Mouse (Mus musculus) heart, adult 2 months (tissue): ENCODE results near the gene Tbc1d9. TPM values are rescaled to one million over a fixed set of nuclear protein-coding genes. Genes with fewer than 3 reads are reported as not detected.
A peak's percentile ranks its signal among the peaks of the same experiment; 100 is the strongest.

Experiments
- DNase-seq, 2 experiments: peaks; one replicate each; pipeline ENCODE4 v3.0.0; 2021
- H3K27ac ChIP-seq: fragments of 200-600 bp; 2 replicates; pipeline ENCODE4 v1.8.1; 2022
- H3K27me3 ChIP-seq: fragments of 200-500 bp; 2 replicates; pipeline ENCODE4 v1.6.1; 2012; ENCODE audit warnings: mild to moderate bottlenecking, low read length, inconsistent platforms, mixed read lengths; ENCODE audit not compliant: control insufficient read depth, insufficient read depth
- H3K36me3 ChIP-seq: fragments of 200-500 bp; 2 replicates; pipeline ENCODE4 v1.6.1; 2012; ENCODE audit warnings: low read length, inconsistent platforms; ENCODE audit not compliant: control insufficient read depth, insufficient read depth
- H3K4me1 ChIP-seq: fragments of 200-500 bp; 2 replicates; pipeline ENCODE4 v1.6.1; 2011; ENCODE audit warnings: low read length; ENCODE audit not compliant: control insufficient read depth, insufficient read depth
- H3K4me3 ChIP-seq: fragments of 200-600 bp; 2 replicates; pipeline ENCODE4 v1.8.1; 2022
- H3K79me2 ChIP-seq: fragments of 200-500 bp; replicated peaks from 2 replicates; pipeline ENCODE4 v1.6.1; 2012; ENCODE audit warnings: mild to moderate bottlenecking, inconsistent platforms, low read length, moderate library complexity, mixed read lengths; ENCODE audit not compliant: control insufficient read depth, insufficient read depth
- H3K9ac ChIP-seq: fragments of 200-500 bp; 2 replicates; pipeline ENCODE4 v1.6.1; 2012; ENCODE audit warnings: low read depth, mild to moderate bottlenecking, control low read depth, inconsistent platforms, low read length, mixed read lengths
- CTCF ChIP-seq: fragments of 200-600 bp; IDR thresholded peaks from 2 replicates; pipeline ENCODE4 v1.8.1; 2022; ENCODE audit warnings: antibody characterized with exemption, mild to moderate bottlenecking, moderate library complexity
- EP300 ChIP-seq: fragments of 200-500 bp; IDR thresholded peaks from 2 replicates; pipeline ENCODE4 v1.6.1; 2011; ENCODE audit warnings: low read depth, low read length, control low read depth; ENCODE audit not compliant: insufficient read depth
- POLR2A ChIP-seq: fragments of 200-500 bp; IDR thresholded peaks from 2 replicates; pipeline ENCODE4 v1.6.1; 2011; ENCODE audit warnings: mild to moderate bottlenecking, low read depth, low read length, control low read depth; ENCODE audit not compliant: insufficient read depth
- WGBS: fragments of 180-500 bp; shearing (Covaris S2); methylation state at CpG from one replicate; pipeline ENCODE4 v1.1.7; 2018; 5-methylcytosine and 5-hydroxymethylcytosine counted together
- intact Hi-C: fragments of 180-260 bp; cut with DNase I; formaldehyde crosslinking; loops from one replicate; pipeline ENCODE4 v1.15.1; 2025
- polyA plus RNA-seq: library from polyadenylated mRNA; depleted of rRNA; stranded (reverse); fragments of >200 nt; gene quantifications from 2 replicates; pipeline ENCODE4 v1.2.3, GENCODE M21; 2012
- total RNA-seq, 2 experiments: library from RNA; stranded (reverse); gene quantifications; 2 replicates each; pipeline ENCODE4 v1.2.3; 2021

The Tbc1d9 gene
- total and polyA plus RNA-seq, 3 experiments, result 2.3 to 2.6 (median 2.4) TPM

GRCm38 (mm10) chr8:83227336-83227735, 62.2 kb downstream of the Tbc1d9 start:
- no peak overlapping the region for H3K9ac ChIP-seq
- H3K4me3 ChIP-seq, result no peak overlapping the region
- WGBS, result 84% methylated on average over 5 of the region's 5 CpGs
- TF ChIP-seq EP300, result no peak
- TF ChIP-seq CTCF, result no peak
- TF ChIP-seq POLR2A, result no peak
- H3K27me3 ChIP-seq, result no peaks in the 10 kb centered on the region
- no peaks in the 10 kb centered on the region for H3K4me1 ChIP-seq
- H3K79me2 ChIP-seq, result no peaks in the 10 kb centered on the region
- no peak overlapping the region for H3K27ac ChIP-seq
- intact Hi-C loops, result no loop called here
- H3K36me3 ChIP-seq, result no peaks in the 10 kb centered on the region
- DNase-seq, result no peak

GRCm38 (mm10) chr8:83233099-83233498, 67.9 kb downstream of the Tbc1d9 start:
- Histone ChIP-seq H3K36me3 (no peaks in the 10 kb centered on the region), H3K4me3 (no peak overlapping the region), H3K79me2 (no peaks in the 10 kb centered on the region), H3K27me3 (no peaks in the 10 kb centered on the region), H3K4me1 (no peaks in the 10 kb centered on the region), H3K27ac (no peak overlapping the region), H3K9ac (no peak overlapping the region)
- TF ChIP-seq POLR2A (no peak), EP300 (no peak), CTCF (no peak)
- WGBS, result 91% methylated on average over 4 of the region's 4 CpGs
- intact Hi-C loops, result no loop called here
- no peak for DNase-seq

GRCm38 (mm10) chr8:83239341-83239740, 74.2 kb downstream of the Tbc1d9 start:
- TF ChIP-seq EP300 (no peak), CTCF (no peak), POLR2A (no peak)
- intact Hi-C loops, result no loop called here
- Histone ChIP-seq H3K36me3 (no peaks in the 10 kb centered on the region), H3K4me1 (no peaks in the 10 kb centered on the region), H3K79me2 (no peaks in the 10 kb centered on the region), H3K27ac (no peak overlapping the region), H3K9ac (no peak overlapping the region), H3K4me3 (no peak overlapping the region), H3K27me3 (no peaks in the 10 kb centered on the region)
- DNase-seq, result no peak

DNA sequence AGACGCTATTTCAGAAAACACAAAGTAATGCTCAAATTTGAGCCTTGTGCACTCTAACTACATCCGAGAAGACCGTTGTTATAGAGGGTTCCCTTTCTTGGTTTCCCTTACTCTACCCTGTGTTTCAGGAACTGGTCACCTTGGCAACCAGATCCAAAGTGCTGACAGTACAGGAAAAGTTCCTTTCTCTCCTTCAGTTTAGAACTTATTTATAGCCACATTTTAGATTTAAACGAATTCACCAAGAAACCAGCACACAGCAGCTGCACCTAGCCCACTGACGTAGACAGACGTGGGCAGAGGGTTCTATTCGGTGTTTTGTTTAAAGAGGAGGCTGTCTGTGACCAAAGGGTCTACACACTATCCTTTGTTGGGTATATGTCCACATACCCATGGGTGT, 79.0 kb downstream of the Tbc1d9 start:
- peak in 1 of 2 experiments; percentile 14 for DNase-seq
- H3K27me3 ChIP-seq, result no peaks in the 10 kb centered on the region
- no peak overlapping the region for H3K9ac ChIP-seq
- no peak overlapping the region for H3K4me3 ChIP-seq
- TF ChIP-seq EP300, result no peak
- TF ChIP-seq POLR2A, result no peak
- no peak for TF ChIP-seq CTCF
- 76% methylated on average over 7 of the region's 7 CpGs for WGBS
- H3K79me2 ChIP-seq, result no peaks in the 10 kb centered on the region
- intact Hi-C loops, result no loop called here
- no peaks in the 10 kb centered on the region for H3K4me1 ChIP-seq
- H3K27ac ChIP-seq, result no peak overlapping the region
- H3K36me3 ChIP-seq, result no peaks in the 10 kb centered on the region

- H3K27me3 ChIP-seq, result no peaks in the 10 kb centered on the region
- H3K27ac ChIP-seq, result no peak overlapping the region
- DNase-seq, result no peak
- H3K4me1 ChIP-seq, result no peaks in the 10 kb centered on the region
- no peaks in the 10 kb centered on the region for H3K36me3 ChIP-seq
- H3K79me2 ChIP-seq, result no peaks in the 10 kb centered on the region
- intact Hi-C loops, result no loop called here
- WGBS, result 92% methylated on average over 6 of the region's 6 CpGs
- TF ChIP-seq POLR2A, result no peak
- TF ChIP-seq EP300, result no peak
- no peak for TF ChIP-seq CTCF
- no peak overlapping the region for H3K4me3 ChIP-seq
- no peak overlapping the region for H3K9ac ChIP-seq
These were observed 85.7 kb downstream of the Tbc1d9 start for GRCm38 (mm10) chr8:83250858-83251257.

GRCm38 (mm10) chr8:83251362-83252246, 86.5 kb downstream of the Tbc1d9 start:
- 78% methylated on average over 14 of the region's 14 CpGs for WGBS
- no peak overlapping the region for H3K9ac ChIP-seq
- intact Hi-C loops, result no loop called here

More at GRCm38 (mm10) chr8:83251362-83252246, 86.5 kb downstream of the Tbc1d9 start:
- H3K27ac ChIP-seq, result no peak overlapping the region
- DNase-seq, result no peak
- H3K4me3 ChIP-seq, result no peak overlapping the region
- no peaks in the 10 kb centered on the region for H3K4me1 ChIP-seq
- H3K79me2 ChIP-seq, result no peaks in the 10 kb centered on the region
- H3K27me3 ChIP-seq, result no peaks in the 10 kb centered on the region
- no peak for TF ChIP-seq CTCF
- no peak for TF ChIP-seq EP300
- no peak for TF ChIP-seq POLR2A
- H3K36me3 ChIP-seq, result no peaks in the 10 kb centered on the region
